Mouse (Mus musculus) forebrain, embryonic 13.5 days (tissue): Measurements from ENCODE around the gene Gm20695. TPM values are rescaled to one million over a fixed set of nuclear protein-coding genes. Genes with fewer than 3 reads are reported as not detected.

ENCODE experiments used
- ATAC-seq: fragments of 200-750 bp; cut with Nextera tagmentation; 2 replicates; pipeline ENCODE4 v1.8.0; 2017
- H3K27ac ChIP-seq: fragments of 300-500 bp; sonication (generic); 2 replicates; pipeline ENCODE4 v1.5.1; 2015; ENCODE audit warnings: inconsistent platforms, mild to moderate bottlenecking, moderate library complexity
- H3K27me3 ChIP-seq: fragments of 300-500 bp; sonication (generic); 2 replicates; pipeline ENCODE4 v1.6.1; 2015; ENCODE audit warnings: mild to moderate bottlenecking, inconsistent platforms
- H3K36me3 ChIP-seq: fragments of 300-500 bp; sonication (generic); 2 replicates; pipeline ENCODE4 v1.6.1; 2015; ENCODE audit warnings: mild to moderate bottlenecking, inconsistent platforms; ENCODE audit not compliant: poor library complexity, severe bottlenecking
- H3K4me1 ChIP-seq: fragments of 300-500 bp; sonication (generic); 2 replicates; pipeline ENCODE4 v1.6.1; 2015; ENCODE audit warnings: inconsistent platforms
- H3K4me2 ChIP-seq: fragments of 300-500 bp; sonication (generic); 2 replicates; pipeline ENCODE4 v1.6.1; 2015; ENCODE audit warnings: inconsistent platforms, mild to moderate bottlenecking, moderate library complexity
- H3K4me3 ChIP-seq: fragments of 300-500 bp; sonication (generic); 2 replicates; pipeline ENCODE4 v1.5.1; 2015; ENCODE audit warnings: mild to moderate bottlenecking, inconsistent platforms
- H3K9ac ChIP-seq: fragments of 300-500 bp; sonication (generic); 2 replicates; pipeline ENCODE4 v1.6.1; 2015; ENCODE audit warnings: mild to moderate bottlenecking, inconsistent platforms
- H3K9me3 ChIP-seq: fragments of 300-500 bp; sonication (generic); replicated peaks from 2 replicates; pipeline ENCODE4 v1.6.1; 2016; ENCODE audit warnings: inconsistent platforms
- WGBS: fragments of 180-500 bp; shearing (Covaris S2); methylation state at CpG from one replicate; pipeline ENCODE4 v1.1.7; 2015; 5-methylcytosine and 5-hydroxymethylcytosine counted together
- polyA plus RNA-seq: library from polyadenylated mRNA; unstranded; fragments of >200 nt; fragmentation: Nextera tagmentation; extraction: Ambion mirVana; gene quantifications from 2 replicates; pipeline ENCODE4 v1.2.1, GENCODE M21; 2015

Gm20695 gene
- polyA plus RNA-seq, 1 experiment from 2014 or later: 5.7 TPM

- Histone ChIP-seq H3K4me2 (no peak overlapping the region), H3K27ac (no peak overlapping the region), H3K4me3 (no peak overlapping the region), H3K9ac (no peak overlapping the region), H3K36me3 (peaks cover 3% of the 10 kb centered on the region), H3K27me3 (no peaks in the 10 kb centered on the region), H3K4me1 (no peaks in the 10 kb centered on the region), H3K9me3 (no peaks in the 10 kb centered on the region)
- 96% methylated on average over 1 of the region's 1 CpGs for WGBS
- ATAC-seq: no peak
Measured at GRCm38 (mm10) chr16:3855776-3856175, 28.7 kb upstream of the Gm20695 start.

- ATAC-seq: no peak
- 96% methylated on average over 4 of the region's 4 CpGs for WGBS
- H3K4me2 ChIP-seq: no peak overlapping the region
- H3K4me1 ChIP-seq: no peaks in the 10 kb centered on the region
- no peak overlapping the region for H3K27ac ChIP-seq
- no peak overlapping the region for H3K9ac ChIP-seq
- H3K27me3 ChIP-seq: no peaks in the 10 kb centered on the region
- peaks cover 22% of the 10 kb centered on the region for H3K36me3 ChIP-seq
- no peak overlapping the region for H3K4me3 ChIP-seq
- no peaks in the 10 kb centered on the region for H3K9me3 ChIP-seq
Measured at GRCm38 (mm10) chr16:3859254-3859653, 25.2 kb upstream of the Gm20695 start.

- peak overlapping the region; percentile 78 for H3K9ac ChIP-seq
- no peaks in the 10 kb centered on the region for H3K27me3 ChIP-seq
- peak overlapping the region; percentile 92 for H3K4me2 ChIP-seq
- no peaks in the 10 kb centered on the region for H3K9me3 ChIP-seq
- peaks cover 14% of the 10 kb centered on the region for H3K4me1 ChIP-seq
- H3K36me3 ChIP-seq: peaks cover 27% of the 10 kb centered on the region
- WGBS: 1% methylated on average over 16 of the region's 16 CpGs
- peak overlapping the region; percentile 63; the same call in 1 of the 2 replicates for H3K27ac ChIP-seq
- ATAC-seq: no peak
- peak overlapping the region; percentile 62 for H3K4me3 ChIP-seq
Measured at GRCm38 (mm10) chr16:3871815-3872214, 12.6 kb upstream of the Gm20695 start.

GRCm38 (mm10) chr16:3872216-3873047 is 12.0 kb upstream of the Gm20695 start, which contains the start of gene Naa60:
Gene Naa60, plus strand, starts transcription at chr16:3872375.
- WGBS: 3% methylated on average over 47 of the region's 47 CpGs
- Histone ChIP-seq H3K4me1 (peaks cover 14% of the 10 kb centered on the region), H3K27me3 (no peaks in the 10 kb centered on the region), H3K9me3 (no peaks in the 10 kb centered on the region), H3K36me3 (peaks cover 27% of the 10 kb centered on the region), H3K9ac (peak within 1 kb of the TSS; percentile 78), H3K4me2 (peak within 1 kb of the TSS; percentile 92), H3K4me3 (peak within 1 kb of the TSS; percentile 62), H3K27ac (peak within 1 kb of the TSS; percentile 63)
- ATAC-seq: peak; percentile 99

GRCm38 (mm10) chr16:3876346-3876745 is 8.1 kb upstream of the Gm20695 start:
- H3K9ac ChIP-seq: no peak overlapping the region
- H3K27me3 ChIP-seq: no peaks in the 10 kb centered on the region
- 93% methylated on average over 4 of the region's 4 CpGs for WGBS
- no peaks in the 10 kb centered on the region for H3K9me3 ChIP-seq
- H3K4me3 ChIP-seq: no peak overlapping the region
- no peak overlapping the region for H3K27ac ChIP-seq
- no peak overlapping the region for H3K4me2 ChIP-seq
- peaks cover 14% of the 10 kb centered on the region for H3K4me1 ChIP-seq
- ATAC-seq: no peak
- peaks cover 24% of the 10 kb centered on the region for H3K36me3 ChIP-seq

GRCm38 (mm10) chr16:3885065-3885670 is 720 bp downstream of the Gm20695 start:
- Histone ChIP-seq H3K36me3 (no peaks in the 10 kb centered on the region; the same call in 1 of the 2 replicates), H3K9me3 (no peaks in the 10 kb centered on the region), H3K4me2 (peak overlapping the region; percentile 71), H3K27me3 (no peaks in the 10 kb centered on the region), H3K4me1 (peaks cover 22% of the 10 kb centered on the region), H3K9ac (peak overlapping the region; percentile 87), H3K4me3 (peak overlapping the region; percentile 87), H3K27ac (peak overlapping the region; percentile 91)
- ATAC-seq: peak; percentile 20
- WGBS: 4% methylated on average over 10 of the region's 10 CpGs

GRCm38 (mm10) chr16:3891621-3892295 is 7.3 kb downstream of the Gm20695 start:
- Histone ChIP-seq H3K9me3 (no peaks in the 10 kb centered on the region), H3K4me2 (no peak overlapping the region), H3K9ac (no peak overlapping the region), H3K27me3 (no peaks in the 10 kb centered on the region), H3K4me3 (no peak overlapping the region), H3K27ac (no peak overlapping the region), H3K36me3 (peaks cover 15% of the 10 kb centered on the region), H3K4me1 (no peaks in the 10 kb centered on the region)
- WGBS: 96% methylated on average over 14 of the region's 14 CpGs
- ATAC-seq: no peak

GRCm38 (mm10) chr16:3893739-3894138 is 9.3 kb downstream of the Gm20695 start:
- Histone ChIP-seq H3K36me3 (peaks cover 35% of the 10 kb centered on the region), H3K27me3 (no peaks in the 10 kb centered on the region), H3K9me3 (no peaks in the 10 kb centered on the region), H3K4me1 (no peaks in the 10 kb centered on the region), H3K27ac (no peak overlapping the region), H3K9ac (no peak overlapping the region), H3K4me2 (no peak overlapping the region), H3K4me3 (no peak overlapping the region)
- no peak for ATAC-seq
- 81% methylated on average over 3 of the region's 3 CpGs for WGBS

GRCm38 (mm10) chr16:3895173-3895792 is 10.8 kb downstream of the Gm20695 start:
- H3K9me3 ChIP-seq: no peaks in the 10 kb centered on the region
- no peak overlapping the region; the same call in 1 of the 2 replicates for H3K9ac ChIP-seq
- H3K4me1 ChIP-seq: no peaks in the 10 kb centered on the region
- no peak overlapping the region for H3K4me2 ChIP-seq
- no peaks in the 10 kb centered on the region for H3K27me3 ChIP-seq
- no peak for ATAC-seq
- H3K36me3 ChIP-seq: peaks cover 51% of the 10 kb centered on the region
- H3K4me3 ChIP-seq: no peak overlapping the region
- H3K27ac ChIP-seq: no peak overlapping the region
- WGBS: 85% methylated on average over 9 of the region's 9 CpGs

- no peak for ATAC-seq
- 90% methylated on average over 6 of the region's 6 CpGs for WGBS
Measured at GRCm38 (mm10) chr16:3896046-3896445, 11.6 kb downstream of the Gm20695 start.

GRCm38 (mm10) chr16:3896553-3896952 is 12.1 kb downstream of the Gm20695 start:
- Histone ChIP-seq H3K9me3 (no peaks in the 10 kb centered on the region), H3K36me3 (peaks cover 63% of the 10 kb centered on the region), H3K4me3 (no peak overlapping the region), H3K27me3 (no peaks in the 10 kb centered on the region), H3K9ac (no peak overlapping the region), H3K4me2 (no peak overlapping the region), H3K4me1 (no peaks in the 10 kb centered on the region), H3K27ac (no peak overlapping the region)
- no peak for ATAC-seq
- WGBS: 95% methylated on average over 1 of the region's 1 CpGs

More at GRCm38 (mm10) chr16:3896046-3896445, 11.6 kb downstream of the Gm20695 start:
- no peak overlapping the region for H3K27ac ChIP-seq
- H3K9ac ChIP-seq: no peak overlapping the region
- no peak overlapping the region for H3K4me3 ChIP-seq
- H3K27me3 ChIP-seq: no peaks in the 10 kb centered on the region
- no peaks in the 10 kb centered on the region for H3K9me3 ChIP-seq
- H3K4me2 ChIP-seq: no peak overlapping the region
- peaks cover 58% of the 10 kb centered on the region for H3K36me3 ChIP-seq
- no peaks in the 10 kb centered on the region for H3K4me1 ChIP-seq
